Mouse (Mus musculus): Measurements from ENCODE around the gene Gm13306. TPM values are rescaled to one million over a fixed set of nuclear protein-coding genes. Genes with fewer than 3 reads are reported as not detected.
"Not testable (repeated sequence)": the region's sequence is repeated elsewhere in the genome, so short reads cannot be mapped to it uniquely, and the experiment has no call there.

The Gm13306 gene
- not detected in 2 replicates for polyA plus RNA-seq (2015; fragmentation: Nextera tagmentation; extraction: Ambion mirVana)

- WGBS, result no CpG with 5 or more reads among the region's 9 CpGs
- H3K27me3 ChIP-seq (replicated peaks); H3K27ac ChIP-seq (replicated peaks); H3K4me3 ChIP-seq; H3K4me1 ChIP-seq; H3K36me3 ChIP-seq; H3K9me3 ChIP-seq; ATAC-seq (ENCODE audit: extremely low read depth, insufficient number of reproducible peaks, low FRiP score, low TSS enrichment); H3K4me2 ChIP-seq; H3K9ac ChIP-seq: not testable (repeated sequence)
These were observed at the start of gene Gm13306 for GRCm38 (mm10) chr4:42153136-42153535. TSS of gene Gm13306 (plus strand) at chr4:42153436.

- not testable (repeated sequence) for H3K9ac ChIP-seq; H3K4me1 ChIP-seq; H3K27ac ChIP-seq (replicated peaks); ATAC-seq (ENCODE audit: extremely low read depth, insufficient number of reproducible peaks, low FRiP score, low TSS enrichment); H3K36me3 ChIP-seq; H3K27me3 ChIP-seq (replicated peaks); H3K9me3 ChIP-seq; H3K4me3 ChIP-seq; H3K4me2 ChIP-seq
- WGBS, result no CpG with 5 or more reads among the region's 5 CpGs
These were observed 38.7 kb upstream of the Gm13306 start, which contains the start of gene Gm13304 for GRCm38 (mm10) chr4:42114517-42114916. TSS of gene Gm13304 (plus strand) at chr4:42114817.

- not testable (repeated sequence) for H3K4me2 ChIP-seq; H3K4me1 ChIP-seq; H3K9me3 ChIP-seq; ATAC-seq (ENCODE audit: extremely low read depth, insufficient number of reproducible peaks, low FRiP score, low TSS enrichment); H3K27me3 ChIP-seq (replicated peaks); H3K9ac ChIP-seq; H3K27ac ChIP-seq (replicated peaks); H3K4me3 ChIP-seq; H3K36me3 ChIP-seq
- no CpG with 5 or more reads among the region's 7 CpGs for WGBS
These were observed 15.3 kb downstream of the Gm13306 start, which contains the start of gene Gm13305 for GRCm38 (mm10) chr4:42168503-42168902. TSS of gene Gm13305 (minus strand) at chr4:42168603.

- H3K4me1 ChIP-seq; H3K27me3 ChIP-seq (replicated peaks); H3K27ac ChIP-seq (replicated peaks); H3K9me3 ChIP-seq; H3K4me3 ChIP-seq; H3K9ac ChIP-seq; H3K36me3 ChIP-seq; ATAC-seq (ENCODE audit: extremely low read depth, insufficient number of reproducible peaks, low FRiP score, low TSS enrichment); H3K4me2 ChIP-seq: not testable (repeated sequence)
- WGBS, result no CpG with 5 or more reads among the region's 4 CpGs
These were observed 25.0 kb downstream of the Gm13306 start for GRCm38 (mm10) chr4:42178243-42178642.

- not testable (repeated sequence) for H3K4me3 ChIP-seq; H3K9me3 ChIP-seq; H3K9ac ChIP-seq; H3K36me3 ChIP-seq; H3K27me3 ChIP-seq (replicated peaks); H3K27ac ChIP-seq (replicated peaks); H3K4me2 ChIP-seq; H3K4me1 ChIP-seq; ATAC-seq (ENCODE audit: extremely low read depth, insufficient number of reproducible peaks, low FRiP score, low TSS enrichment)
- no CpG with 5 or more reads among the region's 31 CpGs for WGBS
These were observed 30.3 kb downstream of the Gm13306 start for GRCm38 (mm10) chr4:42183234-42184197.

- not testable (repeated sequence) for H3K4me3 ChIP-seq; ATAC-seq (ENCODE audit: extremely low read depth, insufficient number of reproducible peaks, low FRiP score, low TSS enrichment); H3K9me3 ChIP-seq; H3K36me3 ChIP-seq; H3K4me2 ChIP-seq; H3K9ac ChIP-seq; H3K27me3 ChIP-seq (replicated peaks); H3K4me1 ChIP-seq; H3K27ac ChIP-seq (replicated peaks)
- WGBS, result no CpG with 5 or more reads among the region's 58 CpGs
These were observed 31.2 kb downstream of the Gm13306 start for GRCm38 (mm10) chr4:42184324-42184979.

- not testable (repeated sequence) for H3K36me3 ChIP-seq; H3K4me2 ChIP-seq; H3K4me3 ChIP-seq; H3K9me3 ChIP-seq; H3K27me3 ChIP-seq (replicated peaks); H3K4me1 ChIP-seq; ATAC-seq (ENCODE audit: extremely low read depth, insufficient number of reproducible peaks, low FRiP score, low TSS enrichment); H3K9ac ChIP-seq; H3K27ac ChIP-seq (replicated peaks)
- WGBS, result no CpG with 5 or more reads among the region's 25 CpGs
These were observed 31.7 kb downstream of the Gm13306 start for GRCm38 (mm10) chr4:42184980-42185372.

Other genes with a start within 250 kb of the Gm13306 start
- 1.8 TPM in 1 of 2 replicates, not detected in the other for gene Gm21541, start 249.8 kb upstream of the Gm13306 start, polyA plus RNA-seq (2015; fragmentation: Nextera tagmentation; extraction: Ambion mirVana)
- 1.7 and 1.8 TPM in 2 replicates for gene Gm20878, start 211.9 kb upstream of the Gm13306 start, polyA plus RNA-seq (2015; fragmentation: Nextera tagmentation; extraction: Ambion mirVana)
- gene Fam205a4, start 187.4 kb upstream of the Gm13306 start, polyA plus RNA-seq (2015; fragmentation: Nextera tagmentation; extraction: Ambion mirVana), result 0.11 and 0.15 TPM in 2 replicates
- not detected in 2 replicates for gene Gm21093, start 118.7 kb upstream of the Gm13306 start, polyA plus RNA-seq (2015; fragmentation: Nextera tagmentation; extraction: Ambion mirVana)
- gene Gm3893, start 62.2 kb upstream of the Gm13306 start, polyA plus RNA-seq (2015; fragmentation: Nextera tagmentation; extraction: Ambion mirVana), result not detected in 2 replicates
- 2.6 TPM in 1 of 2 replicates, not detected in the other for gene Gm13304, start 38.6 kb upstream of the Gm13306 start, polyA plus RNA-seq (2015; fragmentation: Nextera tagmentation; extraction: Ambion mirVana)
- 0.29 and 0.94 TPM in 2 replicates for gene Gm13305, start 15.2 kb downstream of the Gm13306 start, polyA plus RNA-seq (2015; fragmentation: Nextera tagmentation; extraction: Ambion mirVana)
- not detected in 2 replicates for gene Gm10600, start 87.2 kb downstream of the Gm13306 start, polyA plus RNA-seq (2015; fragmentation: Nextera tagmentation; extraction: Ambion mirVana)
- not detected in 2 replicates for gene Ccl21b, start 102.3 kb downstream of the Gm13306 start, polyA plus RNA-seq (2015; fragmentation: Nextera tagmentation; extraction: Ambion mirVana)
- not detected in 2 replicates for gene Gm21953, start 140.8 kb downstream of the Gm13306 start, polyA plus RNA-seq (2015; fragmentation: Nextera tagmentation; extraction: Ambion mirVana)
- not detected in 2 replicates for gene Fam205a3, start 164.9 kb downstream of the Gm13306 start, polyA plus RNA-seq (2015; fragmentation: Nextera tagmentation; extraction: Ambion mirVana)